Mouse (Mus musculus) G1E (cell line): Measurements from ENCODE around the gene P3h2.

Source experiments
- CTCF ChIP-seq: IDR thresholded peaks from 2 replicates; pipeline ENCODE4 v1.5.1; 2012; ENCODE audit warnings: low read depth, low read length, inconsistent platforms, mixed read lengths
- GATA1 ChIP-seq: IDR thresholded peaks from 2 replicates; pipeline ENCODE4 v1.6.1; 2012; ENCODE audit warnings: borderline replicate concordance, low read length, inconsistent platforms, mixed read lengths
- POLR2AphosphoS5 ChIP-seq: IDR thresholded peaks from 2 replicates; pipeline ENCODE4 v1.6.1; 2012; ENCODE audit warnings: low read depth, low read length, inconsistent platforms; ENCODE audit not compliant: insufficient replicate concordance
- TAL1 ChIP-seq: conservative IDR thresholded peaks from 2 replicates; pipeline ENCODE4 v1.6.1; 2012; ENCODE audit warnings: low read depth, low read length, inconsistent platforms, mixed read lengths

DNA sequence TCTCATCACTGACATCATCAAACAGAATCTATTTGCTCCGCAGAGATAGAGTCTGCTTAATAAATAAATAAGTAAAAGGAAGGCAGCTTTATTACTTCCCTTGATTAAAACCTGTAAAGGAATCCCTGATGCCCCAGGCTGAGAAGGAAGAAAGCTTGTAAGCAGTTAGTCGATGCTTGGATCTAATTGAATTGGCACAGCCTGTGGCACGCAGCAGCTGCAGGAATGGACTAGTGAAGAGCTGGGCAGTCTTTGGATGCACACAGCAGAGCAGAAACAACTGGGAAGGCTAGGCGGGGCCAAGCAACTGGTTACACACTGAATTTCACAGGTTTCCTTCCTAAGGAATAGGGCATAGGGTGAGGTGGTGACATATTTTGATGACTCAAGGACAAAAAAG, 5.4 kb downstream of the P3h2 start:
- TF ChIP-seq CTCF (no peak), GATA1 (no peak), TAL1 (no peak), POLR2AphosphoS5 (no peak)
